Mouse (Mus musculus) ES-Bruce4 (cell line): ENCODE results near the gene Snx30. TPM values are rescaled to one million over a fixed set of nuclear protein-coding genes. Genes with fewer than 3 reads are reported as not detected.

Source experiments
- H3K27ac ChIP-seq: 2 replicates; pipeline ENCODE4 v1.5.1; 2012; ENCODE audit warnings: low read length, inconsistent platforms; ENCODE audit not compliant: insufficient read depth
- H3K27me3 ChIP-seq: 2 replicates; pipeline ENCODE4 v1.6.1; 2012; ENCODE audit warnings: mild to moderate bottlenecking, low read length, inconsistent platforms; ENCODE audit not compliant: control insufficient read depth, poor library complexity, insufficient read depth, severe bottlenecking
- H3K36me3 ChIP-seq: 2 replicates; pipeline ENCODE4 v1.6.1; 2012; ENCODE audit warnings: inconsistent platforms, mild to moderate bottlenecking, low read length, moderate library complexity; ENCODE audit not compliant: control insufficient read depth, poor library complexity, insufficient read depth, severe bottlenecking
- H3K4me1 ChIP-seq: one replicate; pipeline ENCODE4 v1.8.1; 2011; ENCODE audit warnings: low read length; ENCODE audit not compliant: control insufficient read depth, insufficient read depth
- H3K4me3 ChIP-seq: 2 replicates; pipeline ENCODE4 v1.5.1; 2011; ENCODE audit warnings: low read depth, mild to moderate bottlenecking, low read length
- H3K9ac ChIP-seq: 2 replicates; pipeline ENCODE4 v1.6.1; 2012; ENCODE audit warnings: low read depth, mild to moderate bottlenecking, inconsistent platforms; ENCODE audit not compliant: poor library complexity, severe bottlenecking
- H3K9me3 ChIP-seq: replicated peaks from 2 replicates; pipeline ENCODE4 v1.6.1; 2012; ENCODE audit warnings: mild to moderate bottlenecking, low read length, inconsistent platforms; ENCODE audit not compliant: control insufficient read depth, poor library complexity, insufficient read depth, severe bottlenecking
- CTCF ChIP-seq: IDR thresholded peaks from one replicate; pipeline ENCODE4 v1.8.1; 2011; ENCODE audit warnings: low read depth, low read length
- EP300 ChIP-seq: IDR thresholded peaks from 2 replicates; pipeline ENCODE4 v1.6.1; 2011; ENCODE audit warnings: low read depth, low read length; ENCODE audit not compliant: insufficient read depth
- POLR2A ChIP-seq: IDR thresholded peaks from one replicate; pipeline ENCODE4 v1.8.1; 2011; ENCODE audit warnings: low read length; ENCODE audit not compliant: insufficient read depth
- polyA plus RNA-seq: library from polyadenylated mRNA; stranded (reverse); fragments of >200 nt; gene quantifications from 2 replicates; pipeline ENCODE4 v1.2.4, GENCODE M21; 2011; ENCODE audit warnings: low read depth; ENCODE audit not compliant: missing spikeins, insufficient read depth, insufficient read length

The Snx30 gene
- polyA plus RNA-seq, 1 experiment: 23.1 TPM

GRCm38 (mm10) chr4:59823470-59823869 lies 17.8 kb downstream of the Snx30 start:
- Histone ChIP-seq H3K4me1 (peaks cover 2% of the 10 kb centered on the region), H3K9me3 (no peaks in the 10 kb centered on the region), H3K4me3 (no peak overlapping the region), H3K27ac (no peak overlapping the region), H3K9ac (no peak overlapping the region), H3K27me3 (no peaks in the 10 kb centered on the region), H3K36me3 (no peaks in the 10 kb centered on the region)
- no peak for TF ChIP-seq EP300
- no peak for TF ChIP-seq POLR2A
- no peak for TF ChIP-seq CTCF

GRCm38 (mm10) chr4:59824860-59825259 lies 19.2 kb downstream of the Snx30 start:
- Histone ChIP-seq H3K27me3 (no peaks in the 10 kb centered on the region), H3K4me1 (peaks cover 2% of the 10 kb centered on the region), H3K4me3 (no peak overlapping the region), H3K27ac (no peak overlapping the region), H3K36me3 (no peaks in the 10 kb centered on the region), H3K9ac (no peak overlapping the region), H3K9me3 (no peaks in the 10 kb centered on the region)
- no peak for TF ChIP-seq POLR2A
- TF ChIP-seq CTCF: no peak
- no peak for TF ChIP-seq EP300

- no peak overlapping the region for H3K4me3 ChIP-seq
- H3K4me1 ChIP-seq: peaks cover 2% of the 10 kb centered on the region
- no peak overlapping the region for H3K9ac ChIP-seq
- H3K36me3 ChIP-seq: no peaks in the 10 kb centered on the region
- no peak overlapping the region for H3K27ac ChIP-seq
- TF ChIP-seq CTCF (no peak), POLR2A (no peak), EP300 (no peak)
- no peaks in the 10 kb centered on the region for H3K9me3 ChIP-seq
- H3K27me3 ChIP-seq: no peaks in the 10 kb centered on the region
Measured at GRCm38 (mm10) chr4:59825634-59826033, 20.0 kb downstream of the Snx30 start.

GRCm38 (mm10) chr4:59826381-59826780 lies 20.7 kb downstream of the Snx30 start:
- Histone ChIP-seq H3K4me3 (no peak overlapping the region), H3K27ac (no peak overlapping the region), H3K9ac (no peak overlapping the region), H3K27me3 (no peaks in the 10 kb centered on the region), H3K4me1 (peaks cover 2% of the 10 kb centered on the region), H3K9me3 (no peaks in the 10 kb centered on the region), H3K36me3 (no peaks in the 10 kb centered on the region)
- TF ChIP-seq POLR2A (no peak), EP300 (no peak), CTCF (no peak)

- H3K27me3 ChIP-seq: no peaks in the 10 kb centered on the region
- H3K36me3 ChIP-seq: no peaks in the 10 kb centered on the region
- no peak overlapping the region for H3K27ac ChIP-seq
- no peak for TF ChIP-seq CTCF
- TF ChIP-seq POLR2A: no peak
- no peak for TF ChIP-seq EP300
- no peak overlapping the region for H3K9ac ChIP-seq
- peaks cover 1% of the 10 kb centered on the region for H3K4me1 ChIP-seq
- H3K4me3 ChIP-seq: no peak overlapping the region
- H3K9me3 ChIP-seq: no peaks in the 10 kb centered on the region
Measured at GRCm38 (mm10) chr4:59829072-59829471, 23.4 kb downstream of the Snx30 start.

GRCm38 (mm10) chr4:59831038-59831437 lies 25.4 kb downstream of the Snx30 start:
- Histone ChIP-seq H3K4me3 (no peak overlapping the region), H3K4me1 (no peaks in the 10 kb centered on the region), H3K9ac (no peak overlapping the region), H3K27ac (no peak overlapping the region), H3K27me3 (no peaks in the 10 kb centered on the region), H3K36me3 (no peaks in the 10 kb centered on the region), H3K9me3 (no peaks in the 10 kb centered on the region)
- TF ChIP-seq EP300 (no peak), CTCF (no peak), POLR2A (no peak)
